Mouse (Mus musculus) lung, postnatal 36 days (tissue): Measurements from ENCODE around the gene Tjp1.

Experiments used
- DNase-seq: peaks from one replicate; pipeline ENCODE4 v3.0.0; 2022; ENCODE audit warnings: mixed read lengths

Tjp1 gene

GRCm38 (mm10) chr7:65424519-65424918 is 103.1 kb downstream of the Tjp1 start:
- peak; percentile 54 for DNase-seq

- DNase-seq, result no peak
Measured at GRCm38 (mm10) chr7:65422456-65422855, 105.1 kb downstream of the Tjp1 start.

- peak; percentile 90 for DNase-seq
Measured at GRCm38 (mm10) chr7:65421451-65421850, 106.1 kb downstream of the Tjp1 start.

- DNase-seq, result no peak
Measured at GRCm38 (mm10) chr7:65419926-65420325, 107.7 kb downstream of the Tjp1 start.

- DNase-seq, result no peak
Measured at GRCm38 (mm10) chr7:65419012-65419411, 108.6 kb downstream of the Tjp1 start.

GRCm38 (mm10) chr7:65418366-65418911 is 109.1 kb downstream of the Tjp1 start:
- no peak for DNase-seq

GRCm38 (mm10) chr7:65417231-65418100 is 110.1 kb downstream of the Tjp1 start:
- peak; percentile 56 for DNase-seq

- no peak for DNase-seq
Measured at GRCm38 (mm10) chr7:65416506-65416905, 111.1 kb downstream of the Tjp1 start.

GRCm38 (mm10) chr7:65413946-65414945 is 113.3 kb downstream of the Tjp1 start:
- DNase-seq, result no peak

- DNase-seq, result no peak
Measured at GRCm38 (mm10) chr7:65410668-65411067, 116.9 kb downstream of the Tjp1 start.

GRCm38 (mm10) chr7:65406427-65406826 is 121.2 kb downstream of the Tjp1 start:
- DNase-seq, result no peak

- DNase-seq, result no peak
Measured at GRCm38 (mm10) chr7:65402516-65402915, 125.1 kb downstream of the Tjp1 start.

GRCm38 (mm10) chr7:65401622-65402021 is 126.0 kb downstream of the Tjp1 start:
- no peak for DNase-seq

GRCm38 (mm10) chr7:65395891-65396290 is 131.7 kb downstream of the Tjp1 start:
- DNase-seq, result no peak

- DNase-seq, result no peak
Measured at GRCm38 (mm10) chr7:65395166-65395565, 132.4 kb downstream of the Tjp1 start.

GRCm38 (mm10) chr7:65394672-65395071 is 132.9 kb downstream of the Tjp1 start:
- DNase-seq, result peak; percentile 45

GRCm38 (mm10) chr7:65393704-65394452 is 133.7 kb downstream of the Tjp1 start:
- DNase-seq, result no peak

- no peak for DNase-seq
Measured at GRCm38 (mm10) chr7:65392986-65393385, 134.6 kb downstream of the Tjp1 start.

- no peak for DNase-seq
Measured at GRCm38 (mm10) chr7:65389539-65389938, 138.0 kb downstream of the Tjp1 start.

- DNase-seq, result peak; percentile 85
Measured at GRCm38 (mm10) chr7:65388243-65389013, 139.2 kb downstream of the Tjp1 start.

- no peak for DNase-seq
Measured at GRCm38 (mm10) chr7:65387560-65388175, 139.9 kb downstream of the Tjp1 start.
